Mouse (Mus musculus): Measurements from ENCODE around the gene Gpbar1.

GRCm38 (mm10) chr1:74305522-74305921 lies 27.2 kb downstream of the Gpbar1 start, which contains the start of gene Tmbim1:
- TF ChIP-seq POLR2A (IDR thresholded peaks at IDR 0.05; ENCODE audit: control insufficient read depth, extremely low read depth, insufficient read depth, low read length, poor library complexity) (no peak), CTCF (IDR thresholded peaks at IDR 0.05; ENCODE audit: borderline replicate concordance, control insufficient read depth, extremely low read depth, insufficient read depth, low read length, poor library complexity) (no peak)

Data from thymus, adult 2 months (tissue).